Mouse (Mus musculus): ENCODE results near the gene Tex44.

The Tex44 gene

DNA sequence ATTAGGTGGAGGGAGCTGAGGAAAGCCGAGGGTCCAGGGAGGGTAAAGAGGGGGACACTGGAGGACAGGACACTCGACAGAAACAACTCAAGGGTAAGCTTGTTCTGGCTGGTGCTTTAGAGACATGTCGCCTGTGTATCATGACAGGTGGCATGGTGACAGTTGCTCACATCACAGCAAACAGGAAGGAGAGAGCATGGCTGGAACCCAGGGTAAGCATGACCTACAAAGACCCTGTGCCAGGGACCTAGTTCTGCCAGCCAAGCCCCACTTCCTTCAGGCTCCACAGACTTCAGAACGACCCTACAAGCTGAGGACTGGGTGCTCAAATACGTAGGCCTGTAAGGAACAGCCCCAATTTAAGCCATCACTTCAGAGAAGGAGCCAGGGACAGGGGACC, 2.2 kb upstream of the Tex44 start:
- DNase-seq (ENCODE audit: low read depth, low spot score), result no peak

- no peak for DNase-seq (ENCODE audit: low read depth, low spot score)
These were observed 1.8 kb upstream of the Tex44 start for GRCm38 (mm10) chr1:86424336-86424735.

DNA sequence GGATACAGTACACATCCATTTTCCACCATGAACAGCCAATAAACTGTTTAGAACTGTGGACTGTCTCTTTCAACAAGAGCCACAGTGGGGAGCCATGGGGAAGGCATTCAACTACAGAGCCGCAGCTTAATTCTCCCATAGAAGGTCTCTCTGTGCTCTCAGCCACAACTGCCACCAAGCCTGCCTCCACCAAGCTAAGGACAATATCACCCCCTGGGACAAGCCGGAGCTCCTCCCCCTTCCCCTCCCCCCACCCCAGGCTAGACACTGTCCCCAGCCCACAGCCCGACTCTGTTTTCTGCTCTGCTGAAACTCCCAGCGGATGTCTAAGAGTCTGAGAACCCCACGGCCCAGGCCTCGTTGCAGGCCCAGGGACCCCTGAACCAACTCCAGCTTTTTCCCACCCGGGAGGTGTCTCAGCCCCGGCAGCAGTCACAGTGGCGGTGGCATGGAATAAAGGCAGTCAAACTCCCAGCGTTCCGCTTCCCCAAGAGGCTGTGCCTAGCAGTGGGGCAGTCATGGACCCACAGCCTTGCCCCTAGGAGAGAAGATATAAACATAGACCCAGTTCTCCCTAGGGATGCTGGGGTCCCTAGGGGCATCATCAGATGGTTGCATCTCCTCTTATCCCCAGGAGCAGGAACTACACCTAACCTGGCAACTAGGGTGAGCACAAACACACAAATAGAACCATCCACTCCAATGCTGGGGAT, 1.1 kb upstream of the Tex44 start:
- no peak for DNase-seq (ENCODE audit: low read depth, low spot score)

DNA sequence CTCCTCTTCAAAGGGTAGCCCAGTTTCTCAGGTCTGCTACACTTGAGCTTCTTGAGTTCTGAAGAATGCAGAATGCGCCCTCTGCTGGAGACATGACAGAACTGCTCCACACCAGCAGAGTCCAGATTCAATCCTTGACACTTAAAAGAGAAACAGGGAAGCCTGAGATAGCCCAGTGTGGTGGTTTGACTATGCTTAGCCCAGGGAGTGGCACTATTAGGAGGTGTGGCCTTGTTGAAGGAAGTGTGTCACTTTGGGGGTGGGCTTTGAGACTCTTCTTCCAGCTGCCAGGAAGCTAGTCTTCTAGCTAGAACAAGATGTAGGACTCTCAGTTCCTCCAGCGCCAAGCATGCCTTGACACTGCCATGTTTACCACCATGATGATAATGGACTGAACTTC, 3.9 kb downstream of the Tex44 start:
- peak; percentile 86 for DNase-seq (ENCODE audit: low read depth, low spot score)

DNA sequence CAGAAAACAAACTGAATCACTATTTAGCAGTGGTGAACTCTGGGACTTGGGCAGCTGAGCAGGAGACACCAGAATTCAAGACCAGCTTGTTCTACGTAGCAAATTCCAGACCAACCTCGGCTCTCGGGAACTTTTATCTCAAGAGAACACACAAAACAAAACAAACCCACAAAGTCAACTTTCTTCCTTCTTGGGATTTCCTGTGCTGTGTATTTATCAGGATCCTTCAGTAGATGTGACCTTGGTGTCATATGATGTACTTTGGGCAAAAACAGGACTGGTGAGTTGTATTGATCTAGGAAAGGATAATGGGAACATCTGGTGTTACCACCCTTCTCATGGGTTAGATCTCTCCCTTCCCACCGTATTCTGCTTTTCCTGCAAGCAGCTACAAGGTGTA, 6.6 kb downstream of the Tex44 start:
- DNase-seq (ENCODE audit: low read depth, low spot score), result no peak

DNA sequence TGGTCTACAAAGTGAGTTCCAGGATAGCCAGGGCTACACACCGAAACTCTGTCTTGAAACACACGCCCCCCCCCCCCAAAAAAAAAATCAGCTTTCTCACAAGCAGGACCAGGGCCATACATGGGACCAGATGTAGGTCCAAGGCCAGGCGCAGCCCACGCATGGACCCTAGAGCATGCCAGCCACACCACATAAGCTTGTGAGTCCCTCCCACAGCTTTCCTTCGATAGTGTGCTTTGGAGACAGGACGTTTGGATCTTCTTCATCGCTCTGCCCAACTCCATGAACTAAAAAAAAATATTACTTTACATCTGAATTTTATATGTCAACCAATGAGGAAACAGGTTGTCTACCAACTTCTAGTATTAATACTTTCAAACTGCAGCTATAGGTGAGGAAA, 7.2 kb downstream of the Tex44 start:
- no peak for DNase-seq (ENCODE audit: low read depth, low spot score)

- DNase-seq (ENCODE audit: low read depth, low spot score), result no peak
These were observed 7.9 kb downstream of the Tex44 start for GRCm38 (mm10) chr1:86434001-86434400.

DNA sequence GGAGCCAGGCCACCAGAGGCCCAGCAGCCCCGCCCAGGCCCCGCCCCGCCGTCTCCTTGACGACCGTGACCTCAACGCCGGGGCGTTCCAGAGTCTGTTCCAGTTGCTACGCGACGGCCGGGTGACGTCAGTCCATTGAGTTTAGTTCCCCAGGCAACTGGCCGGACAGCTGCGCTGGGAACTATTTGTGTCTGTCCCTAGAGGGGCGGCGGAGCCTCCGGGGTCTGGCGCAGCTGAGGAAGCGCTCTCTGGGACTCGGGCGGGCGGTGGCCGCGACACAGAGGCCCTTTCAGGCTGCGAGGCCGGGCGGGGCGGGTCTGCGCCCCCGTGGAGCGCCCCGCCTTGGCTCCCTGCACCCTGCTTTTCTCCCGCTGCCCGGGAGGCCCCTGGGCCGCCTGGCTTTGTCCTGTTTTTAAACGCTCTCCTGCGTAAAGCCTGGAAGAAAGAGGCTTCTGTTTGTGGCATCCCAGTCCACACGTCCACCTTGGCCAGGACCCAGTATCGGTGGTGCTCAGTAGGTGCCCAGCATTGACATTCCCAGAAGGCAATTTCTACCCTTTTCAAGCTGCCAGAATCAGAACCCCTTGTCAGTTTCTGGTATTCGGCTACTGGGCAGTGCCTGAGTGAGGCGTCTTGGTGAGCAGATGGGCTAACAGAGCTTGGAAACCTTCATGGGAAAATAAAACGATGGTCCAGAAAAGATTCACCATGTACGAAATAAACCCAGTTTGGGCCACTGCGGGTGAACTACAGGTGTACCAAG, 8.5 kb downstream of the Tex44 start:
- DNase-seq (ENCODE audit: low read depth, low spot score), result peak; percentile 100

- peak; percentile 54 for DNase-seq (ENCODE audit: low read depth, low spot score)
These were observed 9.2 kb downstream of the Tex44 start for GRCm38 (mm10) chr1:86435302-86435821.

GRCm38 (mm10) chr1:86437219-86438013, 11.3 kb downstream of the Tex44 start:
- no peak for DNase-seq (ENCODE audit: low read depth, low spot score)

DNA sequence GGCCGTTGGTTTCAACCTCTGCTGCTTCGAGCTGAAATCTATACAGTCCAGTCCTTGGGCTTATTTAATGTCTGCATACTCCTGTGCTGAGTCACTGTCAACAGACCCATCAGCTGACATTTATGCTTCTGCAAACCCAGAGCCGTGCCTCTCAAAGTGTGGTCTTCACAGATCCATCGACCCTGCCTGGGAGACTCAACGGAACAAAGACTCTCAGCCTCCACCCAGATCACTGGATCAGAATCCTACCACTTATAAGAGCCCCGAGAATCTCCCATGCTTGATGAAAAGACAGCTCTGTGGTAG, 11.8 kb downstream of the Tex44 start:
- DNase-seq (ENCODE audit: low read depth, low spot score), result no peak

DNA sequence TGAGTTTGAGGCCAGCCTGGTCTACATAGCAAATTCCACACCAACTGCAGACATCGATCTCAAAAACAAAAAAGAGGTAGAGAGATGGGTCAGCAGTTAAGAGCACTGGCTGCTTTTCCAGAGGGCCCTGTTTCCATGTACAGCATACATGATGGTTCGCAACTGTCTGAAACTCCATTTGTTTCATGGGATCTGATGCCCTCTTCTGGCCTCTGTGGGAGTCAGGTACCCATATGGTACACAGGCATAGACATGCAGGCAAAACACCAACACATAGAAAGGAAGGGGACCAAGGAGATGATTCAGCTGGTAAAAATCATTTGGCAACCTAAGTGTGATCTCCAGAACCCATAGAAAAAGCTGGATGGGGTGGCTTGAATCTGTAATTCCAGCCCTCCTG, 12.4 kb downstream of the Tex44 start:
- no peak for DNase-seq (ENCODE audit: low read depth, low spot score)

GRCm38 (mm10) chr1:86439487-86440170, 13.5 kb downstream of the Tex44 start:
- no peak for DNase-seq (ENCODE audit: low read depth, low spot score)

DNA sequence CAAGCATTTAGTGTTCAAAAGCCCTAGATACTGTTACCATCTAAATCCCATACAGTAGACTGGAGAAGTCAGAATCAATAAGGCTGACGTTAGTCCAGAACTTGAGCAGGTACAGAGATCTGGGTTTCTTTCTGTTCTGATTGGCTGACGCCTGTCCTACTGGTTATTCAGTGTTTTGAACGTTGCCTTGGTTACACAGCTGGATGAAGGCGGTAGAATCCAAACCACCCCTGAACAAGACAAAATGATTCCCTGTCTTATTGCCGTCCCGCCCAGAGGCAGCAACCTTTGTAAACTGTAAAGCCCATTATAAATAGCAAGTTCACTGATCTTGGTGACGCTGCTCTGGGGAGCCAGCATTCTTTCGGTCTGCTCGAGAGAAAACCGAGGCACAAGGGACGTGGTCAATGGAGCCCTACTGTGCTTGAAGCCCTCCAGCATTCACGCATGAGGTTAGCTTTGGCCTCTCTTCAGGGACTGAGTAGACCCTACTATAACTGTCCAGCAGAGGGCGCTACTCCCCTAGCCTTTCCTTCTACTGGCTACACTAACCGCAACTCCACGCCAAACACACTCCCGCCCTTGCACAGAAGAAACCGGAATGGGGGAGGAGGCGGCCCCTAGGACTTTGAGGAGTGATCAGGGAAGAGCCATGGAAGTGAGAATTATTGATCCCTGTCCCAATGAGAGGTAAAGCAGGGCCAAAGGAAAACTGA, 14.2 kb downstream of the Tex44 start:
- DNase-seq (ENCODE audit: low read depth, low spot score), result peak; percentile 96

DNA sequence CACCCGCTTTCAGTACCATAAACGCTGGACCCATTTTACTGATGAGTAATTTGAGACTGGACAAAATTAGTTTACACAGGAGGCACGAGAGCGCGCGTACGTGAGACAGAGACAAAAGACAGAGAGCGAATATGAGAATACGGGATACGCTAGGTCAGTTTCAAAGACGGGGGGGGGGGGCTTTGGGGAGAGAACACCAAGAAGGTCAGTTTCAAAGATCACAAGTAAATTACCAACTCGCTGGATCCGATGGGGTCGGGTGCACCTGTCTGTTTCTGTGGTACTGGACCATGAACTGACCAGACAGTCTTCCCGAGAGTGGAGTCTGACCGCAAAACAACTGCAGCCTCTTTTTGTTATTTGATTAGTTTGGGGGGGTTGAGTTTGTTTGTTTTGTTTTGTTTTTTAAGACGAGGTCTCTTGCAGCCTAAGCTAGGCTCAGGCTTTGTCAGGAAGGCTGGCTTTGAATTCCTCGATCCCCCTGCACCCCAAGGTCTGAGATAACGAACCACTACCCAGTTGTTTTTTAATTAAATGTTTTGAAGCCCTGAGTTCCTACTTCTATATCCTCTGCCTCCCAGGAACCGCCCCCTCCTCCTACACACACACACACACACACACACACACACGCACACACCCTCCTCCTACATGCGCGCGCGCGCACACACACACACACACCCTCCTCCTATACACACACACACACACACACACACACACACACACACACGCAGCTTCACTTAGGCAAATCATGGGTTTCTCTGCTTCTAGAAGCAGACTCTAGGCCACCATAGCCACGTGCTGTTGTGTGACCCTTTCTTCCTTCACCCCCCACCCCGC, 15.0 kb downstream of the Tex44 start:
- peak; percentile 77 for DNase-seq (ENCODE audit: low read depth, low spot score)

DNA sequence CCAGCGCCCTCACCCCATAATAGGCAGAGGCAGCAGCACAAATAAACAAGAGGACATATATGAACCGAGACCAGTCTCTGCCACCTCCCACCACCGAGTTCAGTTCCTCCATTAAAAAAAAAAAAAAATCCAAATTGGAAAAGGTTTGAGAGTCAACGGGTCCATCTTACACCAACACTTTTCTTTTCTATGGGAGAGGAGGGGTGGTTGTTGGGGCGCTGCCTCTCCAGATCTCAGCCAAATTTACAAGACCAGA, 15.5 kb downstream of the Tex44 start:
- DNase-seq (ENCODE audit: low read depth, low spot score), result no peak

DNA sequence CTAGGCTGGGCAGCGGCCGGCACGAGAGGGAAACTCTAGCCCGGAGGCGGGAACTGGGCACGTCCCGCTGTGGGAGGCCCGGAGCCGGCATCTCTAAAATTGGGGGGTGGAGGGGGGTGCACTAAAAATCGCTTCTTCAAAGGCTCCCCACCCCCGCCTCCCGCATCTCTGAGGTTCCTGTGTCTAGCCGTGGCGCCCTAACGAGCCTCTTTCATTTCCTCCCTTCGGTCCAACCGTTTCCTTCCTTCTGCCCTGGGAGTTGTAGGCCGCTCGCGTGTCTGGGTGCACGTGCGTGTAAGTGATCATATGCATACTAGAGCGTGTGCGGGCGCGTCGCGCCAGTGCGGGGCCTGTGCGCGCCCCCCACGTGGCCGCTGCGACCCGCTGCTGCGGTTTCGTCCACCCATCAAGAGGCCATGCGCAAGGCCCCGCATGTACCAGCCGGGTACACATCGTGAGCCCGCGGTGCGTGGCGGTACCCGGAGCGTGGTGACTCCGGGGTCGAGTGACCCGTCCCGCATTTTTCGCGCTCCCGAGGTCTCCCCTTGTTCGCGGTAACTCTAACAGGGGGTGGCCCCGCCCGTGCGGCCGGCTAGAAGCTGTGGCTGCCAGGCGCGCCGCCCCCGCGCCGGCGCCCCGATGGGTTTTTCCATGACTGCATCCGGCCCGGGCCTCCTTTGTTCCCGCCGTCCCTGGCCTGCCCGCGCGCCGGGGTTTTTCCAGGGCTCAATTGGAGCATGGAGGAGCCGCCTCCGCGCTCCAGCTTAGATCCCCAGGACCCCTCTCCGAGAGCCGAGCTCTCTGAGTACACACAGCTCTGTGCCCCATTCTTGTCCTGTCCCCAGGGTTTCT, 16.1 kb downstream of the Tex44 start:
- peak; percentile 89 for DNase-seq (ENCODE audit: low read depth, low spot score)

DNA sequence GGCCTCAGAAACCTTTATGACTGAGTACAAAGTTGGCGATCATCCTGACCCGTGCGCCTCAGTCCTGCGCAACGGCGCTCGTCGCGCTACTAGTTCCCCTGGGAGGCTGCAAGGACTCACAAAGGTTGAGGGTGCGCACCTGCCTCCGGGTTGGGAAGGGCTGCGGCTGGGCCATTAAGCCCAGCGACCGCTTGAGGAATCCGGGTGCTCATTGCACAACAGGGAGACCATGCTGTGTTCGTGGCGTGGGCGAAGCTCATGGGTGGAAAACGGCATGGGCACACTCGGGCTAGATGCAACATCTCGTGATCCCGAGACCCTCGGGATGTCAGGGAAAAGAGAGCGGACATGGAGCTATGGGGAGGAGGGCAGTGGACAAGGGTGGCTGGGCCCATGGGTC, 16.7 kb downstream of the Tex44 start:
- no peak for DNase-seq (ENCODE audit: low read depth, low spot score)

DNA sequence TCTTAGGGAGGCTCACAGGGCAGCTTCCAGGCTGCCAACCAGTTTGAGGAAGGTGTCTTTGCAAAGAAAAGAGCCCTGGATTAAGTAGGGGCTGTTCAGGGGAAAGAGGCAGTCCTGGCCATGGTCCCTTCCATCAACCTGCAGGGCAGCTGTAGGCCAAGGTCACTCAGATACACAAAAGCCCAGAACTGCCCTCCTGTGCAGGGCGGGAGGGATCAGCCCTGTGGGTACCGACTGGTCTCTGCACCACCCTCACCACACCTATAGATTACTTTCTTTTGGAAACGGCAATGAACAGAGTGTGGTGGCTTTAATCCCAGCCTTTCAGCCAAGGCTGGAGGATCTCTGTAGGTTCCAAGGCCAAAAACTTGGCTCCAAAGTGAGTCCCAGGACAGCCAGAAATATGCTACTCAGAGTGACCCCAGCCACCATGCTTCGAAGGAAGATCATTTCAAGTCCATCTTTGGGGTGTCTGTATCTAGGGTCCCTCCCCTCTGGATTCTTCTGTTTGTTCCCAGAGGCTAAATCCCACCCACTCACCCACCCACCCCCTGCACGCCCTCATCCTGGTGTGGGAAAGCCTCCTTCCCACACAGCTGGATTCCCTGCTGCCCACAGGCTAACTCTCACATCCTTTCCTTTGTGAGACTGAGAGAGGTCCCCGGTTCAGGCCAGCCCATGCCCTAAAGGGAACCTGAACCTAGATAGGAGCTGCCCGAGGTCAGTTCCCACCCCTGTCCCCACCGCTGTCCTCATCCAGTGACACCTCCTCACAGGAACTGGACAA, 17.4 kb downstream of the Tex44 start:
- no peak for DNase-seq (ENCODE audit: low read depth, low spot score)
